Mouse (Mus musculus) neural tube, embryonic 14.5 days (tissue): Measurements from ENCODE around the gene Hk2. TPM values are rescaled to one million over a fixed set of nuclear protein-coding genes. Genes with fewer than 3 reads are reported as not detected.

Source experiments
- polyA plus RNA-seq: library from polyadenylated mRNA; unstranded; fragments of >200 nt; fragmentation: Nextera tagmentation; extraction: Ambion mirVana; gene quantifications from 2 replicates; pipeline ENCODE4 v1.2.1, GENCODE M21; 2014

Gene Hk2
- polyA plus RNA-seq, 1 experiment from 2014 or later = 2.2 TPM

Other genes starting within 250 kb of the Hk2 start
- 157 and 189 TPM in 2 replicates for gene Pole4, start 69.1 kb downstream of the Hk2 start, polyA plus RNA-seq
- gene Sema4f, start 165.3 kb upstream of the Hk2 start, polyA plus RNA-seq = 13.7 and 19.5 TPM in 2 replicates
- not detected in 2 replicates for gene M1ap, start 172.4 kb upstream of the Hk2 start, polyA plus RNA-seq